Mouse (Mus musculus) neural tube, embryonic 11.5 days (tissue): Measurements from ENCODE around the gene Galnt7. TPM values are rescaled to one million over a fixed set of nuclear protein-coding genes. Genes with fewer than 3 reads are reported as not detected.

Experiments
- ATAC-seq: fragments of 200-750 bp; cut with Nextera tagmentation; 2 replicates; pipeline ENCODE4 v1.8.0; 2017; ENCODE audit warnings: moderate number of reproducible peaks, mild to moderate bottlenecking, moderate TSS enrichment, moderate library complexity; ENCODE audit not compliant: insufficient read depth, low FRiP score, low TSS enrichment
- DNase-seq: peaks from one replicate; pipeline ENCODE4 v3.0.0-alpha.2; 2015; ENCODE audit warnings: low spot score
- H3K27ac ChIP-seq: fragments of 300-500 bp; sonication (generic); 2 replicates; pipeline ENCODE4 v1.5.1; 2014; ENCODE audit warnings: low read depth, mild to moderate bottlenecking, low read length
- H3K27me3 ChIP-seq: fragments of 300-500 bp; sonication (generic); 2 replicates; pipeline ENCODE4 v1.6.1; 2014; ENCODE audit warnings: mild to moderate bottlenecking, low read length, mixed read lengths; ENCODE audit not compliant: control insufficient read depth, insufficient read depth
- H3K36me3 ChIP-seq: fragments of 300-500 bp; sonication (generic); 2 replicates; pipeline ENCODE4 v1.6.1; 2014; ENCODE audit warnings: mild to moderate bottlenecking, low read length, moderate library complexity, mixed read lengths; ENCODE audit not compliant: control insufficient read depth, insufficient read depth
- H3K4me1 ChIP-seq: fragments of 300-500 bp; sonication (generic); 2 replicates; pipeline ENCODE4 v1.6.1; 2014; ENCODE audit warnings: low read length, mixed read lengths; ENCODE audit not compliant: control insufficient read depth, insufficient read depth
- H3K4me2 ChIP-seq: fragments of 300-500 bp; sonication (generic); 2 replicates; pipeline ENCODE4 v1.6.1; 2014; ENCODE audit warnings: low read depth, mild to moderate bottlenecking, moderate library complexity
- H3K4me3 ChIP-seq: fragments of 300-500 bp; sonication (generic); 2 replicates; pipeline ENCODE4 v1.5.1; 2014; ENCODE audit warnings: low read depth, low read length
- H3K9ac ChIP-seq: fragments of 300-500 bp; sonication (generic); 2 replicates; pipeline ENCODE4 v1.6.1; 2014; ENCODE audit warnings: mild to moderate bottlenecking, low read length
- H3K9me3 ChIP-seq: fragments of 300-500 bp; sonication (generic); 2 replicates; pipeline ENCODE4 v1.6.1; 2016; ENCODE audit warnings: low read length; ENCODE audit not compliant: control insufficient read depth
- WGBS: fragments of 180-500 bp; shearing (Covaris S2); extraction: QIAGEN DNeasy Blood & Tissue Kit; methylation state at CpG from one replicate; pipeline ENCODE4 v1.1.7; 2014; 5-methylcytosine and 5-hydroxymethylcytosine counted together
- polyA plus RNA-seq: library from polyadenylated mRNA; unstranded; fragments of >200 nt; fragmentation: Nextera tagmentation; extraction: Ambion mirVana; gene quantifications from 2 replicates; pipeline ENCODE4 v1.2.1, GENCODE M21; 2014

The Galnt7 gene
- polyA plus RNA-seq, 1 experiment from 2014 or later, result 20.1 TPM

- Histone ChIP-seq H3K4me2 (peak overlapping the region; percentile 92), H3K9ac (peak overlapping the region; percentile 51), H3K27me3 (no peaks in the 10 kb centered on the region), H3K4me1 (peaks cover 5% of the 10 kb centered on the region; the same call in 1 of the 2 replicates), H3K4me3 (peak overlapping the region; percentile 90), H3K36me3 (no peaks in the 10 kb centered on the region), H3K9me3 (no peaks in the 10 kb centered on the region), H3K27ac (no peak overlapping the region)
- peak; percentile 78 for ATAC-seq
- DNase-seq, result peak; percentile 76
- WGBS, result 1% methylated on average over 19 of the region's 38 CpGs
Measured at GRCm38 (mm10) chr8:57653056-57653767, 380 bp upstream of the Galnt7 start.

GRCm38 (mm10) chr8:57651689-57652455 lies 960 bp downstream of the Galnt7 start:
- Histone ChIP-seq H3K4me2 (peak overlapping the region; percentile 92), H3K36me3 (no peaks in the 10 kb centered on the region), H3K27me3 (no peaks in the 10 kb centered on the region), H3K27ac (peak overlapping the region; percentile 89), H3K4me3 (peak overlapping the region; percentile 90), H3K4me1 (peaks cover 5% of the 10 kb centered on the region; the same call in 1 of the 2 replicates), H3K9me3 (no peaks in the 10 kb centered on the region), H3K9ac (peak overlapping the region; percentile 88)
- DNase-seq (peak; percentile 81), ATAC-seq (peak; percentile 84)
- under 1% methylated on average over 72 of the region's 91 CpGs for WGBS

GRCm38 (mm10) chr8:57651357-57651688 lies 1.5 kb downstream of the Galnt7 start:
- peak overlapping the region; percentile 89; the same call in 1 of the 2 replicates for H3K27ac ChIP-seq
- H3K4me2 ChIP-seq, result peak overlapping the region; percentile 92
- ATAC-seq (no peak; the same call in 1 of the 2 replicates), DNase-seq (no peak)
- no peaks in the 10 kb centered on the region for H3K27me3 ChIP-seq
- H3K9ac ChIP-seq, result peak overlapping the region; percentile 88
- H3K4me1 ChIP-seq, result peaks cover 5% of the 10 kb centered on the region; the same call in 1 of the 2 replicates
- no peaks in the 10 kb centered on the region for H3K36me3 ChIP-seq
- H3K9me3 ChIP-seq, result no peaks in the 10 kb centered on the region
- WGBS, result 3% methylated on average over 8 of the region's 8 CpGs
- peak overlapping the region; percentile 90 for H3K4me3 ChIP-seq

- Histone ChIP-seq H3K4me1 (peaks cover 5% of the 10 kb centered on the region; the same call in 1 of the 2 replicates), H3K4me3 (no peak overlapping the region), H3K27ac (no peak overlapping the region), H3K36me3 (no peaks in the 10 kb centered on the region), H3K4me2 (no peak overlapping the region), H3K27me3 (no peaks in the 10 kb centered on the region), H3K9me3 (no peaks in the 10 kb centered on the region), H3K9ac (no peak overlapping the region)
- no peak for DNase-seq
- 80% methylated on average over 6 of the region's 6 CpGs for WGBS
- ATAC-seq, result no peak
Measured at GRCm38 (mm10) chr8:57650216-57650615, 2.6 kb downstream of the Galnt7 start.

GRCm38 (mm10) chr8:57647566-57647965 lies 5.3 kb downstream of the Galnt7 start:
- ATAC-seq, result no peak
- 75% methylated on average over 3 of the region's 3 CpGs for WGBS
- H3K4me1 ChIP-seq, result peaks cover 5% of the 10 kb centered on the region; the same call in 1 of the 2 replicates

GRCm38 (mm10) chr8:57644281-57644680 lies 8.6 kb downstream of the Galnt7 start:
- no peak for ATAC-seq
- H3K9ac ChIP-seq, result no peak overlapping the region
- no peaks in the 10 kb centered on the region for H3K4me1 ChIP-seq
- no peak overlapping the region for H3K4me3 ChIP-seq
- no peaks in the 10 kb centered on the region for H3K27me3 ChIP-seq
- no peak overlapping the region for H3K27ac ChIP-seq
- H3K36me3 ChIP-seq, result no peaks in the 10 kb centered on the region
- no peaks in the 10 kb centered on the region for H3K9me3 ChIP-seq
- WGBS, result 92% methylated on average over 6 of the region's 6 CpGs
- no peak overlapping the region for H3K4me2 ChIP-seq
- DNase-seq, result no peak

More at GRCm38 (mm10) chr8:57647566-57647965, 5.3 kb downstream of the Galnt7 start:
- Histone ChIP-seq H3K4me2 (no peak overlapping the region), H3K4me3 (no peak overlapping the region), H3K9me3 (no peaks in the 10 kb centered on the region), H3K9ac (no peak overlapping the region), H3K27ac (no peak overlapping the region), H3K27me3 (no peaks in the 10 kb centered on the region), H3K36me3 (no peaks in the 10 kb centered on the region)
- DNase-seq, result no peak

GRCm38 (mm10) chr8:57642722-57643121 lies 10.1 kb downstream of the Galnt7 start:
- no peaks in the 10 kb centered on the region for H3K36me3 ChIP-seq
- 87% methylated on average over 5 of the region's 5 CpGs for WGBS
- no peaks in the 10 kb centered on the region for H3K27me3 ChIP-seq
- no peak overlapping the region for H3K9ac ChIP-seq
- DNase-seq (no peak), ATAC-seq (no peak)
- no peak overlapping the region for H3K4me3 ChIP-seq
- H3K27ac ChIP-seq, result no peak overlapping the region
- no peaks in the 10 kb centered on the region for H3K4me1 ChIP-seq
- no peak overlapping the region for H3K4me2 ChIP-seq
- H3K9me3 ChIP-seq, result no peaks in the 10 kb centered on the region

GRCm38 (mm10) chr8:57638925-57639324 lies 13.9 kb downstream of the Galnt7 start:
- Histone ChIP-seq H3K27me3 (no peaks in the 10 kb centered on the region), H3K4me1 (no peaks in the 10 kb centered on the region), H3K4me3 (no peak overlapping the region), H3K27ac (no peak overlapping the region), H3K4me2 (no peak overlapping the region), H3K36me3 (no peaks in the 10 kb centered on the region), H3K9me3 (no peaks in the 10 kb centered on the region), H3K9ac (no peak overlapping the region)
- ATAC-seq (no peak), DNase-seq (no peak)
- WGBS, result 74% methylated on average over 6 of the region's 6 CpGs
